Mouse (Mus musculus): ENCODE results near the gene Ccng2.

The Ccng2 gene

DNA sequence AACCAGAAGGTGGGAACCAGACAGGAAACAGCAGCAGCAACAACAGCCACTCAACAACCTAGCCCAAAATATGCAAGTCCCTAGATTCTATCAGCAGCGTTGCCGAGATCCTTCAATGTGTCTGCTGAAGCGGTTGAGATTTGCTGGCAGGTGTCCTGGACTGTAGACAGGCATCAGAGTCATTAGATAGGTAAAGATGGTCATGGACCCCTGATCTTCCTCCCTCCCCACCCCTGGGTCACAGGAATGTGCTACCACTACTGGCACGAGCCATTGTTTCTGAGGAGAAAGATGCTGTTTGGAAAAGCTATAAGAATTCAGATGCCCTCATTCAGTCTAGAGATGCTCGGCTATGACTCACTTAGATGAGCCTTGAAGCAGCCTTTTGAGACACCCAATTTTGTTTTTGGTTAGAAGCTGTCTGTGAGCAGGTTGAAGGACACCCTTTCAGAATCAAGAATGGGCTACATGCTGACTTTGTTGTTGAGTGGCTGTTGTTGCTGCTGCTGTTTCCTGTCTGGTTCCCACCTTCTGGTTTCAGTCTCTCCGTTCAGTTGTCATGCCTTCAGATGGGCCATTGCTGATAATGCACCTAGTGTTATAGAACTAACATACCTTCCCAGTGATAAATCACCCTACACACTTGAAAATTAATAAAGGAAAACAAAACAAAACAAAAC, 3.5 kb upstream of the Ccng2 start:
- DNase-seq (ENCODE audit: low read depth, low spot score) = no peak

DNA sequence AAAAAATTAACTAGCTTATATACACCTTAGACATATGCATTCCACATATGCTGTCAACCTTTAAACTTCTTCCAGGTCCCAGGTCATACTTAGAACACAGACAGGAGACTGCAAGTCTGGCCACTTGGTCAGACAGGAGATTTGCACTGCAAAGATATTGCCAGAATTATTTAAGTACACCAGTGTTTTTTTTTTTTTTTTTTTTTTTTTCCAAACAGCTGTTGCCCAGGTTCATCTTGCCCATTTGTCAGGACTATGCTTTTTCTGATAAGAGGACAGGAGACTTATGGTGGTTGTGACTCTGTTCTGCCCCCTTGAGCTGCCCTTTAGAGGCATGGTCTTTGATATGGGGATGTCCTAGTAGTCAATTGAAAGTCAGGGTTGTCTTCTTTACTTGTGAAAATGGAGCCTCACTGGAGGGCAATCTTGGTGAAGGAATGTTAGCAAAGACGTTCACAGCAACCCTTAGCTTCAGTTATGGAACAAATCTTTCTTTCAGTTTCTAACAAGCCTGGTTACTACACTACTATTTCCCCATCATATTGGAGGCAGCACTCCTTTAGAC, 2.8 kb upstream of the Ccng2 start:
- no peak for DNase-seq (ENCODE audit: low read depth, low spot score)

DNA sequence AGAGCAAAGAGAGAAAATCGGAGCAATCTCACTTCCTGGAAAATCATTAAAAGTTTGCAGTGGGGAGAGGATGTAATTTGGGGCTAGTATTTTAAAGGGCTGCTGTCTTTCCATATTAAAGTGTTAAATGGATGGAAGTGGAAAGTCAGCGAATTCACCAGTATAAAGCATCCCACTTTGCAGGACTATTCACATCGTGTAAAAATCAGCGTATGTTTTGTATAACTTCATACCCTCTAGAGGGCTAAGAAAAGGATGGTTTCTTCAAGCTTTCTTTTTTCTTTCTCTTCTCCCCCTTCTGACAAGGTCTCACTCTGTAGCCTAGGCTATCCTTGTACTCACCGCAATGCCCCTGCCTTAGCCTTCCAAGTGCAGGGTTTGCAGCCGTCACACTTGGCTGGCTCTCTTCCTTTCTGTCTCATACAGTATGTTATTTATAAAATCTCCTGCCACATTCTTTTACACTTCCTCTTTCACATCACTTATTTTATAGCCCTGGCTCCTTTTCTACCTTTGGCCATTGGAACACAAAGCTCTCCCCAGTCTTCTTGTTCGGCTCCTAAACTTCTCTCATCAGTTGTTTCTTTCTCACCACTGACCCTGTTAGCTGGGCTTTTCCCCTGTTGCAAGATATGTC, 1.8 kb upstream of the Ccng2 start:
- DNase-seq (ENCODE audit: low read depth, low spot score) = no peak

DNA sequence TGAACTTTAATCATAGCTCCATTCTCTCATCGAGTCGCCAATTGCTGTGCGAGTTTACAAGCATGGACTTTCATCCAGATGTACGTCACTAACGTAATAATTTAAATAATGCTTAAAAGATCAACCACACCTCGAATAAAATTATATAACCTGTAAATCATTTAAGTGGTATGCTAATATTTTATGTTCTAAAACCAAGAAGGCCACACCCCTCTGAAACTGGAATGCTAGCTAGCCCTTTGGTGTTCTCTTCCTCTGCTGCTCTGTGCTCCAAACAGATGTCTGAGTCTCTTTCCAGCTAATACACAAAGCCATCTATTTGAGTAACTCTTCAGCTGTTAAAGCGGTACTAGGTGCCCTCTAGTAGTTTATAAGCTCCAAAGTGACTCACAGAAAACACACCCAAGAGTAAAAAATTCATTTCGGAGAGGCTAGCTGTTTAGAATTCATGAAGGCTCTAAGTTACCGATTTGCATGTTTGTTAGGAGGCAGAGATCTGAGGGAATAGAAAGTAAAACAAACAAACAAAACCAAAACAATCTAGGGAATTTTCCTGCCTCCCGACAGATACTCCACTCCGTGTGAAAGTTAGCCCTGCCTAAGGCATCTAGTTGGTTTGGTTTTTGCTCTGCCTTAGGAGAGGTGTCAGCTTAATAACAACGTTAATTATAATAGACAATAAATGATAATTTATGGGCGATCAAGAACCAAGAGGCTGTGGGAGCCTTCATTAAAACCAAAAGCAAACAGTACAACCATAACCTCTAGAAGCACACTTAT, 1.1 kb upstream of the Ccng2 start:
- no peak for DNase-seq (ENCODE audit: low read depth, low spot score)

DNA sequence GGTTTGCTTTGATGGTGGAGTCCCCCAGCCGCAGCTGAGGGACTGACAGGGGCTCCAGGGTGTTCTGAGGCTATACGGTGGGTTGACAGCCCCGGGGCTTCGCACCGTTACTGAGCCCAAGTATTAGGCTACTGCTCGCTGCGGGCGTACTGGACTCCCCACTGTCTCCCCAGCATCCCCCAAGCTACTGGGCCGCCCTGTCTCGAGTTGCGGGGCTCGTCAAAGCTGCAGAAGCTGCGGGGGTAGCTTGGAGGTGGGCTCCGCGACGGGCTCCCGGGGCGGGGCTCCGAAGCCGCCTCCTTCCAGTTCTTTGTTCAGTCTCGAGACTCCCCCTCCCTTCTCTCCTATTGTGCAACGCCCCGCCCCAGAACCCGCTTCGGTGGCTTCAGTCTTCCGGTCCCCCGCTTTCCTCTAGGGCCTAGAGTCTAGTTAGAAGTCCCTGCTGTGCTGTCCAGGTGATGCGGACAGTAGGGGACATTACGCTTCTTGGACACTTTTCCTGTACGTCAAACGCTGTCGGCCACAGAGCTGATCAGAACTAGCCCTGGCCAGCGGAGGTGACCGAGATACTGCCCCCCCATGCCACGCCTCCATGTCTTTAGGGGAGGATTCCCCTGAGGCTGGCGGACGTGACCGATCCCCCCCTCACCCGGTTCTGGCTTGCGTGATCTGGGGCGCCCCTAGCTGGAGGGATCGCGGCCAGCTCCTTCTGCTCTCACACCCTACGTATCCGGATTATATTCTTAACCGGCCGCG, 972 bp downstream of the Ccng2 start:
- DNase-seq (ENCODE audit: low read depth, low spot score) = peak; percentile 53

DNA sequence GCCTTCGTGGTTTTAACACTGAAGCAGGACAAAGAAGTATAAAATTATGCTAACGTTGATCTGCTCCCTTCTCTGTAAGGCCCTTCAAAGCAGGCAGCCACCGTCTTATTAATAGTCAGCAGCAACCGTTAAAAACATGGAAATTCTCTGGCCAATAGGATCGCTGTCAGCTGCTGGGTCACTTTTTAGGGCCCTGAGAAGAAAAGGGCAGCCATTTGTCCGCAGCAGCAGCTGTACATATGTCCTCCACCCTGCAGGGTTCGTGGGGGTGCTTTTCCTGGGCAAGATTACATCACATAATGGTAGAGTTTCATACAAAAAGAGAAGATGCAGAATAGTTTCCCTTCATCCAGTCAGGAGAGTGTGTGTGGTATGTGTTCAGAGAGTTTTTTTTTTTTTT, 3.0 kb downstream of the Ccng2 start:
- no peak for DNase-seq (ENCODE audit: low read depth, low spot score)

DNA sequence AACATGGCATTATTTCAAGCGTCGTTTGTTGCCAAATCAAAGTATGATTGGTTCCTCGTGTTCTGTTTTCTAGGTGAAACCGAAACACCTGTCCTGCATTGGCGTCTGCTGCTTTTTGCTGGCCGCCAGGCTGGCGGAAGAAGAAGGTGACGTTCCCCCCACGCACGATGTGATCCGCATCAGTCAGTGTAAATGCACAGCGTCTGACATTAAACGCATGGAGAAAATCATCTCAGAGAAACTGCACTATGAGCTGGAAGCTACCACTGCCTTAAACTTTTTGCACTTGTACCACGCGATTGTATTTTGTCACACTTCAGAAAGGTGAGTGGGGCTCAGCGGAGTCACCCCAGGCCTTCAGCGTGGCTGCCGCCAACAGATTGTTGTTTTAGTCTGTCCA, 3.7 kb downstream of the Ccng2 start:
- no peak for DNase-seq (ENCODE audit: low read depth, low spot score)

DNA sequence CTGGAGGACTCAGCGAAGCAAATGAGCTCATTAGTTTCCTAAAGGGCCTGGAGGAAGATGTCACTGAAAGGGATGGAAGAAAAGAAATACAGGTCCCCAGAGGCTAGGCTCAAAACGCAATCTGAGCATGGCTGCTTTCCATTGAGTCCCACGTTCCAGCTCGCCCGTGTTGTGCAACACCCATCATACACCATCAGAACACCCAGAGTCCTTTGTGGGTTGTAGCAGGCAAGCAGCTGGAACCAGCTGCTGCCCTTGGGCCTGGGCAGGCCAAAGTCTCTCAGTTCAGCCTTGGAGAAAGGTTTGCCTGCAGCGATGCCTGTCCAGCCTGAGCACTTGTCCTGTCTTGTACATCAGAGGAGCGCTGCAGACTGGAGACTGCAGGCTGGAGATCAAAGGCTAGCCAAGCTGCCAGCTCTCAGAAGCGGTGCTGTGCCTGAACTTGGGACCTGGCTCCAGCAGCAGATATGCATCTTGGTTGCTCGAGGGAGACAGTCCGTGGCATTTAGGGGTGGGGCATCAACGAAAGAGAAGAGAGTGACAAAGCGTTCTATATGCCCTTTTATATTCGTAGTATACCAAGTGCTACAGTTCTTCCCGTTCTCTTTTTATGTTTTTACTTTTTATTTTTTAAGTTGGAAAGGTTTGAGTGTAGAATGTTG, 15.5 kb downstream of the Ccng2 start:
- DNase-seq (ENCODE audit: low read depth, low spot score) = no peak

DNA sequence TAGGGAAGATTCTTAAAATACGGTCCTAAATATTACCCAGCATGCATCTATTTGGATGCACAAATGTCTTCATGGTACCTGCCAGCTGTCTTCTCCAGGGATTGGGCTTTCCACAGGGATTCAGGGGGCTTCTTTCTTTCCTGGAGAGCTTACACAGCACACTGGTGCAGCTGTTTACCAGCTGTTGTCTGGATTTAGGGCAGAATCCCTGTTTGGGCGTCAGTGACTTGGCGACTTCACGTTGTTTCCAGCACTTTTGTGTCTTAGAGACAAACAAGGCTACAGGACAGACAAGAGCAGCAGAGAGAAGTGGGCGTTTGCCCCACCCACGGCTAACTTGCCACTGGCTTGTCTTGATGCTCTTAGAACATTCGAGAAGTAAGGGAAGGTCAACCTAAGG, 16.1 kb downstream of the Ccng2 start:
- DNase-seq (ENCODE audit: low read depth, low spot score) = no peak

DNA sequence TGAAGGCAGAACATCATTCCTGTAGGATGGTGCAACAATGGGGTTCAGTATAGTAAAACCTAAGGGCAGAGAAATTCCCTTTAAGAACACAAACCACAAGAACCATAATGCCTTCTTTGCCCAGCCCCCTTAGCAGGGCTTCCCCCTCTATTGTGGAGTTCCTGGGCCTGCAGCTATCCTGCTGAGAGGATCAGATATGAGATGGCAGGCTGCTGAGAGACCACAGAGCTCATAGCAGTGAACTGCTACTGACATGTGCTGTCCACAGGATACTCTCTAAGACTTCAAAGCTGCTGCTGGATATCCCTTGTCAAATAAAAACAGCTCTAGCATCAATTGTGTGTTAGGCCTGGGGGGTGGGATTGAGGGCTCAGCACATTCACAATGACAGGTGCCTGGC, 21.5 kb downstream of the Ccng2 start:
- DNase-seq (ENCODE audit: low read depth, low spot score) = no peak

DNA sequence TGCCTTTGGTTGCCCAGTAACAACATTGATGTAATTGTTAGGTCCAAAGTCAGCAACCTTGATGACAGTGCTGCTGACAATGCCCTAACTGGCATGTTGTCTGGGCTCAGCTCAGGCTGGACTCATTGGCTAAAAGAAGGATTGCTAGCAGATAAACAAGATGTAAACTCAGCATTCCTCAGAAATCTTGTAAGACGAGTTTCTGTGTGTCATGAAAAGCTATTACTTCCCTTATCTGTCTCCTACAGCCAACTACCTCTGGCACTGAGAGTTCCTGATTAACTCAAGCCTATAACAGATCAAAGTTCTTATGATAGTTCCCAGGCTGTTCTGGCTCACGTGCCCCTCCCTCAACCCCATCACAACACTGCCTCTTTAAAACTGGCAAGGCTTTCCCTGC, 23.2 kb downstream of the Ccng2 start:
- DNase-seq (ENCODE audit: low read depth, low spot score) = no peak

DNA sequence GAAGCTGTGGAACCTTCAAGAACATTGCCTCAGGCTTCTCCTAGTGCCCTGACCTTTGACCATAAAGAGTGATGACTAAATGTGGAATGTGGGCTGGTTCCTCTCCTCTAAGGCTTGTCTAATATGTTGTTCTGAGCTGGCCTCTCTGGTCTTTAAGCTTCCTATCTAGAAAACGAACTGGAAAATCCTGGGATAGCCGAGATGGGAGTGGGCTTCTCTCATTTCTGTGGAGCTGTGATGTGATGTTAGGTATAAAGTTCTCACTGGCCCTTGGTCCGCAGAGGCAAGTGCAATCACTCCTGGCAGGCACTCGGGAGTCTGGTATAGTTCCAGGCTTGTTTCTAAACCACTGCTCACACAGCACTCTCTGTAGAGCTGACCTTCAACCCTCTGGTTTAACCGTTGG, 29.3 kb downstream of the Ccng2 start:
- DNase-seq (ENCODE audit: low read depth, low spot score) = no peak

DNA sequence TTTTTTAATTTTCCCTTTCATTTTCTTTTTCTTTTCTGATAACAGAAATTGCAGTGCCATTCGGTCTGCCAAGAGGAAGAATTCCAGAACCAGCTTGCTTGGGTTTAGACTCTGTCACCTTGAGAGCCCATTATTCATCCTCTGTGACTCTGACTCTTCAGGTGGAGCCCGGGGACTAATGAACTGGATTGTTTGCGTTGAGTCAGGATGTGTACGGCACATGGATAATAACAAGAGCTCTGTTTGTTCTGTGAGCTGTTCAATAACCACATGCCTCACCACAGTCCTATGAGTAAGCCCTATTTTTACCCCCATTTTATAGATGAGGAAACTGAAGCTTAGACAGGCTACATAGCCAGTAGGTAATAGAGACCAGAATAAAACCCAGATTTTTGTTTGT, 29.7 kb downstream of the Ccng2 start:
- no peak for DNase-seq (ENCODE audit: low read depth, low spot score)

DNA sequence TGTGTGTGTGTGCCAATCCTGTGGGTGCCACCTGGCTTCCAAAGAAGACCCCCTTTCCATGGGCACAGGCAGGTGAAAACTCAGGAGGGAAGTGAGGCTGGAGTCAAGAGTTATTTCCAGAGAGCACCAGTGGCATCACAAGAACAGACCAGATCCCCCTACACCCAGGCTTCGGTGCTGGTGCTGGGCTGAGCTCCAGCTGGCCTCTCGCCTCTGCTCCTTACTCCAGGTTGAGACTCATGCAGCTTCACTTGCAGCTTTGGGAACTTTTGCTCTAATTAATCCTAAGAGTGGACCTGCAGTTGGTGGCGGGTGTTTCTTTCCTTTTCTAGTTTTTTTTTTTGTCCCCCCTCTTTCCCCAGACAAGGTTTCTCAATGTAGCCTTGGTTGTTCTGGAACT, 30.3 kb downstream of the Ccng2 start:
- no peak for DNase-seq (ENCODE audit: low read depth, low spot score)

DNA sequence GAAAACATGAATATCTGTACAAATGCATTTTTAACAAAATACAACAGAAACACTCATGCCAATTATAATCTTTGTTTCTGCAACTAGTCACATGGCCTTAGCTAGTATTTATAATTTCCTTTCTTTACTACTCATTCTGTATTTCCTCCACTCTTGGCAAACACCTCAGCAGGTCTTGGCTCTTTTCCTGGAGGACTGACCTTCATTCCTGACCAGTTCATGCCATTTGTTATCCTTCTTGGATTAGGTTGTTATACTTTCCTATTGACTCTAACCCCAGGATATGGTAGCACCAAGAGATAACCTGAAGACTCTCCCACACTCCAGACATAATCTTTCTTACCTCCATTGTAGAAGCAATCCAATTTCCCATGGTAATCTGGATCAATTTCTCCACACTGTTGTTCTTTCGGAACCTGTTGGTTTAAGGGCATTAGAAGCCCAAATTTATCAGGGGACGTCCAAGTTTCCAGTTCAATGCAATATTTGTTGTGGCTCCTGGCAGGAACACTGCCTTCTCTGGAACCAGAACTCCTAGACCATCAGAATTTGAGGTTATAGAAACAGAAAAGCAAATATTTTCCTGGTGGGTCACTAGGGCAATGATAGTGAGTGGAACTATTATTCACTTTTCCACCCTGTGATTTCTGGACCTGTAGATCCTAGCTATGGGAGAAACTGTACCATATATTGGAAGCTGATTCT, 38.2 kb downstream of the Ccng2 start:
- DNase-seq (ENCODE audit: low read depth, low spot score) = no peak

DNA sequence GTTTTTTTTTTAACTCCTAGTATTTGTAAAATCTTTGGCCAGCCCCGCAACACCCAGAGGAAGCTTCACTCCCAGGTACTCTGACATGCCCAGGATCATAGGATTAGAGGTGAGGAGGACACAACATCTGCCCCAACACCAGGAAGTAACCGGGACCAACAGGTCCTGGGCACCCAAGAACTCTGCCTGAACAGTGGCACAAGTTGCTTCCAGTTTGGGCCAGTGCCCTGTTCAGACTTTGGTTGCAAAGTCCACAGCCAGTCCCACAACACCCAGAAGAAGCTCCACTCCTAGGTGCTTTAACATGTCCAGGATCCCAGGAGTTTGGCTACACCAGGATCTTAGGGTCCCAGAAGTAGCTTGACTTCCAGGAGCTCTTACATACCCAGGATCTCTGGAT, 41.9 kb downstream of the Ccng2 start:
- DNase-seq (ENCODE audit: low read depth, low spot score) = no peak

DNA sequence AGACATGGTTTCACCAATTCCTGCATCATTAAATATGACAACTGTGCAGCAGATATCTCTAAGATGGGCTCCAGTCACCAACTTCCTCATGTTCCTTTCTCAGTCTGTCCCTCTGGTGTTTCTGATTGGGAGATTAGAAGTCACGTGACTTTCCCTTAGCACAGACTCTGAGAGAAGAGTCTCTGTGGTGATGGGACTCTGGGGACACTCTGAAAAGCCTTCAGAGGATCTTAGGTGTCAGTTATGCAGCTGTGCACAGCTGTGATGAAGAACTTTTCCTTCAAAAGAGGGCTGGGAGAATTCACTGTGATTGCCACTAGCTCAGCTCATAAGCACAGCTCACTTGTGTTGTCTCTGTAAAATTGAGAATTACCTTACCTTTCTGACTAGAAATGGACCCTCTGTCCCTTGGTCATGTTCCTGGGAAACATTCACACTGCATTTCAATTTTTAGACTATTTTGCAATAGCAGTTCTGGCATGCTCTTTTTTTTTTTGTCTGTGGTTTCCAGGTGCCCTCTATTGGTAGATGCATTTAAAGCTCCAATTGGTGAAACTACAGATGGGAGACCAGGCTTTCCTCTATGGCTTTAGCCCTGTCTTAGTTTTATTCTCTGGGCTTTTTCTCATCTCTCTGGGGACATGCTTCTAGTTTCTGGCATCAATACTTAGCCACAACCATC, 56.4 kb downstream of the Ccng2 start:
- no peak for DNase-seq (ENCODE audit: low read depth, low spot score)
